Mouse (Mus musculus) right cerebral cortex, postnatal 4 days (tissue): ENCODE measurements around the gene Aff1.

Experiments
- DNase-seq: peaks from one replicate; pipeline ENCODE4 v3.0.0-alpha.2; 2022

Gene Aff1

GRCm38 (mm10) chr5:103776842-103777241 lies 84.7 kb downstream of the Aff1 start:
- DNase-seq: no peak

- DNase-seq: no peak
These were observed 85.3 kb downstream of the Aff1 start for GRCm38 (mm10) chr5:103777446-103777845.

GRCm38 (mm10) chr5:103778314-103779117 lies 86.3 kb downstream of the Aff1 start:
- no peak for DNase-seq

- DNase-seq: no peak
These were observed 87.7 kb downstream of the Aff1 start for GRCm38 (mm10) chr5:103779836-103780235.

- no peak for DNase-seq
These were observed 88.1 kb downstream of the Aff1 start for GRCm38 (mm10) chr5:103780266-103780665.

- DNase-seq: peak; percentile 59
These were observed 88.7 kb downstream of the Aff1 start for GRCm38 (mm10) chr5:103780836-103781235.

- no peak for DNase-seq
These were observed 91.0 kb downstream of the Aff1 start for GRCm38 (mm10) chr5:103783086-103783668.

- DNase-seq: no peak
These were observed 93.9 kb downstream of the Aff1 start for GRCm38 (mm10) chr5:103786096-103786495.

- no peak for DNase-seq
These were observed 96.3 kb downstream of the Aff1 start for GRCm38 (mm10) chr5:103788476-103788875.

GRCm38 (mm10) chr5:103788976-103789375 lies 96.8 kb downstream of the Aff1 start:
- no peak for DNase-seq

- peak; percentile 47 for DNase-seq
These were observed 97.5 kb downstream of the Aff1 start for GRCm38 (mm10) chr5:103789619-103790116.

GRCm38 (mm10) chr5:103791741-103792140 lies 99.6 kb downstream of the Aff1 start:
- DNase-seq: no peak

- no peak for DNase-seq
These were observed 102.9 kb downstream of the Aff1 start for GRCm38 (mm10) chr5:103795121-103795520.

- no peak for DNase-seq
These were observed 103.9 kb downstream of the Aff1 start for GRCm38 (mm10) chr5:103796035-103796434.

GRCm38 (mm10) chr5:103797774-103798173 lies 105.6 kb downstream of the Aff1 start:
- DNase-seq: peak; percentile 32

- DNase-seq: no peak
These were observed 107.3 kb downstream of the Aff1 start for GRCm38 (mm10) chr5:103799438-103799837.

GRCm38 (mm10) chr5:103800009-103800408 lies 107.8 kb downstream of the Aff1 start:
- no peak for DNase-seq

GRCm38 (mm10) chr5:103803386-103803785 lies 111.2 kb downstream of the Aff1 start:
- no peak for DNase-seq

- DNase-seq: peak; percentile 34
These were observed 111.9 kb downstream of the Aff1 start for GRCm38 (mm10) chr5:103803927-103804590.

GRCm38 (mm10) chr5:103806851-103807578 lies 114.8 kb downstream of the Aff1 start:
- DNase-seq: no peak

- DNase-seq: no peak
These were observed 115.6 kb downstream of the Aff1 start for GRCm38 (mm10) chr5:103807637-103808312.

- DNase-seq: no peak
These were observed 117.6 kb downstream of the Aff1 start for GRCm38 (mm10) chr5:103809674-103810330.
